Mouse (Mus musculus): ENCODE results near the gene Casp9. TPM values are rescaled to one million over a fixed set of nuclear protein-coding genes. Genes with fewer than 3 reads are reported as not detected.

Casp9 gene
- total and polyA plus RNA-seq, 3 experiments = 18.7 to 25.7 (median 21.7) TPM

DNA sequence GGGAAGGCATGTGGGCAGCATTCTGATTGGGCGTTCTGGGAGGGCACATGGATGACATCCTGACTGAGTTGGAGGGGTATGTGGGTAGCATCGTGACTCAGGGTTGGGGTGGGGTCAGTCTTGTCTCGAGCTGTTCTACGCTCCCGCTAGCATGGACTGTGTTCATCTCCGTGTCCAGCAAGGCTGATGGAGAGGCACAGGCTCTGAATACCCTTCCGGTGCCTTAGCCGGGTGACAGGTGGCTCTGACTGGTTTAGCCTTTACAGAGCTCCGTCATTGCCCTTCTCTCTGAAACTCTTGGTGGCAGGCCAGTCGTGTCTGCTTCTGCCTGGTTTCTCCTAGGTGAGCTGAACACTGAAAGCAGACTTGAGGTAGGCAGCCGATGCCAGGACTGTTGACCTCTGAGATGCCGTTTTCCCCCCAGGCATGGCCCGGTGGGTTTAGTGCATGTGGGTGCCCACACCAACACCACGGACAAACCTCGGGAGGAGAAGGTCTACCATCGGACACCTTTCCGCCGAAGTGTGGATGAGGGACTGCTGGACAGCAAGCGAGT is 38.0 kb upstream of the Casp9 start:
- ATAC-seq (ENCODE audit: extremely low read depth, insufficient number of reproducible peaks, low FRiP score, poor library complexity, severe bottlenecking) = no peak
- DNase-seq (ENCODE audit: low spot score) = no peak
- Histone ChIP-seq H3K36me3 (replicated peaks) (peaks cover 23% of the 10 kb centered on the region), H3K9me3 (replicated peaks) (no peaks in the 10 kb centered on the region), H3K27me3 (ENCODE audit: insufficient read depth, low read length) (no peaks in the 10 kb centered on the region), H3K4me1 (ENCODE audit: insufficient read depth, low read depth, low read length) (peaks cover 73% of the 10 kb centered on the region), H3K4me3 (ENCODE audit: low read depth, low read length) (no peak overlapping the region)
- TF ChIP-seq GATA1 (IDR thresholded peaks at IDR 0.05; ENCODE audit: borderline replicate concordance, low read length) = no peak
- no peak for TF ChIP-seq POLR2AphosphoS5 (IDR thresholded peaks at IDR 0.05; ENCODE audit: insufficient replicate concordance, low read depth, low read length)
- TF ChIP-seq CTCF (IDR thresholded peaks at IDR 0.05; ENCODE audit: low read depth, low read length) = no peak
- TF ChIP-seq TAL1 (conservative IDR thresholded peaks at IDR 0.05; ENCODE audit: low read depth, low read length) = no peak
- no peak for TF ChIP-seq GATA2 (IDR thresholded peaks at IDR 0.05; ENCODE audit: borderline replicate concordance, low read depth, low read length)

DNA sequence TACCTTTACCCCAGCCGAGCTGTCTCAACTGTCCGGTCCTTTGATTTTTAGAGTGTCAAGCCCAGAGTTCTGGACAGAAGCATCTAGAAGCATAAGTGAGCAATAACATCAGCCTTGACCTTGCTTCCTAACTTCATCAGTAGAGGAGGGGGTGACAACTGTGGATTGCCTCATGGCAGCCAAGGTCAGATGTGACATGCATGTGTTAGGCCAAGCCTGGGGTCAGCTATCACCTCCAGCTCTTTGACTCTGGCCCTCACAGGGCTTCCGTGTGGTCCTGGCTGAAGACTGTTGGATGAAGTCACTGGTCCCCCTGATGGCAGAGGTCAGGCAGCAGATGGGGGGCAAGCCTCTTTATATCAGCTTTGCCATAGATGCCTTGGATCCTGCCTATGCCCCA is 36.3 kb upstream of the Casp9 start:
- no peak overlapping the region for H3K4me3 ChIP-seq (ENCODE audit: low read depth, low read length)
- TF ChIP-seq TAL1 (conservative IDR thresholded peaks at IDR 0.05; ENCODE audit: low read depth, low read length) = no peak
- TF ChIP-seq CTCF (IDR thresholded peaks at IDR 0.05; ENCODE audit: low read depth, low read length) = no peak
- no peak for TF ChIP-seq POLR2AphosphoS5 (IDR thresholded peaks at IDR 0.05; ENCODE audit: insufficient replicate concordance, low read depth, low read length)
- TF ChIP-seq GATA2 (IDR thresholded peaks at IDR 0.05; ENCODE audit: borderline replicate concordance, low read depth, low read length) = no peak
- TF ChIP-seq GATA1 (IDR thresholded peaks at IDR 0.05; ENCODE audit: borderline replicate concordance, low read length) = no peak
- H3K36me3 ChIP-seq (replicated peaks) = peaks cover 39% of the 10 kb centered on the region
- H3K27me3 ChIP-seq (ENCODE audit: insufficient read depth, low read length) = no peaks in the 10 kb centered on the region
- peaks cover 63% of the 10 kb centered on the region for H3K4me1 ChIP-seq (ENCODE audit: insufficient read depth, low read depth, low read length)
- DNase-seq (ENCODE audit: low spot score) (no peak), ATAC-seq (ENCODE audit: extremely low read depth, insufficient number of reproducible peaks, low FRiP score, poor library complexity, severe bottlenecking) (no peak)
- no peaks in the 10 kb centered on the region for H3K9me3 ChIP-seq (replicated peaks)

DNA sequence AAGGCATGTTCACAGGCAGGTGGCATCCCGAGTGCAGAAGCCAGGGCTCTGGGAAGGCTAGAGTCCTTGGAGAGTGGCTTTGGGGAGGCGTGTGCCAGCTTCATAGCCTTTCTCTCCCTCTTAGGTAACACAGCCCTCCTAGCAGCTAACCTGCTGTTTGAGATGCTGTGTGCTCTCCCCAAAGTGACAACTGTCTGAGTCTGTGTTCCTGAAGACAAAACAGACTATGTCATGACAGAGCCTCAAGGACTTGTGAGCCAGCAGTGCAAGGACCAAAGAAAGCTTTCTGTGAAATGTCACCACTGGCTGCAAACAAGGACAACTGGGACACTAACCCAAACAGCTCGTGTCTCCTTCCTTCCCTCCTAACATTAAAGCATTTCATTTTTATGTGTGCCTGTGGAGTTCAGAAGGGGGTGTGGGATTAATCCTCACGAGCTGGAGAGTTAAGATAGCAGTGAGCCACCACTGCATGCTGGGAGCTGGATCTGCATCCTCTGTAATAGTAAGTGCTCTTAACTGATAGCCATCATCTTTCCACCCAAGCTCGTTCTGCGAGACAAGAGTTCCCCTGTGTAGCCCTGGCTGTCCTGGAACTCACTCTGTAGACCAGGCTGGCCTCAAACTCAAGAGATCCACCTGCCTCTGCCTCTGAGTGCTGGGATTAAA is 34.4 kb upstream of the Casp9 start:
- Histone ChIP-seq H3K36me3 (replicated peaks) (peaks cover 58% of the 10 kb centered on the region), H3K4me1 (ENCODE audit: insufficient read depth, low read depth, low read length) (peaks cover 56% of the 10 kb centered on the region), H3K4me3 (ENCODE audit: low read depth, low read length) (no peak overlapping the region), H3K27me3 (ENCODE audit: insufficient read depth, low read length) (no peaks in the 10 kb centered on the region), H3K9me3 (replicated peaks) (no peaks in the 10 kb centered on the region)
- DNase-seq (ENCODE audit: low spot score) (no peak), ATAC-seq (ENCODE audit: extremely low read depth, insufficient number of reproducible peaks, low FRiP score, poor library complexity, severe bottlenecking) (peak; percentile 66)
- TF ChIP-seq CTCF (IDR thresholded peaks at IDR 0.05; ENCODE audit: low read depth, low read length) = no peak

DNA sequence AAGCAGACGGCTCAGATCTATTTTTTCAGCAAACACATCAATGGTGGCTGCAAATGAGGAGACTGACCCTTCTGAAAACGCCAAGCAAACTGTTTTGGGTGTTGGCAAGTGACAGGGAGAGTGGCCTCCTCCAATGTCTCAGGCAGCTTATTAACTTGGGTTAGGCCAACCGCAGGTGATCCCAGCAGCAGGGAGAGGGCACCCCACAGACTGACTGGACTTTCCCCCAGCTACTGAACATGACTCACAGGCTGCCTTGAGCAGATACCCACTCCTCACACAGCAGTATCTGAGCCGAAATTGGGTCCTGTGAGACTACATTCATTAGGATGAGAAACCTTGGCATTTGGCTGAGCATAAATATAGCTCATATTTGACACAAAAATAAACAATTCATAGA is 32.5 kb upstream of the Casp9 start:
- ATAC-seq (ENCODE audit: extremely low read depth, insufficient number of reproducible peaks, low FRiP score, poor library complexity, severe bottlenecking) (no peak), DNase-seq (ENCODE audit: low spot score) (no peak)
- no peaks in the 10 kb centered on the region for H3K9me3 ChIP-seq (replicated peaks)
- H3K36me3 ChIP-seq (replicated peaks) = peaks cover 75% of the 10 kb centered on the region
- peaks cover 47% of the 10 kb centered on the region for H3K4me1 ChIP-seq (ENCODE audit: insufficient read depth, low read depth, low read length)
- no peak for TF ChIP-seq CTCF (IDR thresholded peaks at IDR 0.05; ENCODE audit: low read depth, low read length)
- TF ChIP-seq GATA2 (IDR thresholded peaks at IDR 0.05; ENCODE audit: borderline replicate concordance, low read depth, low read length) = no peak
- TF ChIP-seq GATA1 (IDR thresholded peaks at IDR 0.05; ENCODE audit: borderline replicate concordance, low read length) = no peak
- TF ChIP-seq TAL1 (conservative IDR thresholded peaks at IDR 0.05; ENCODE audit: low read depth, low read length) = no peak
- no peak for TF ChIP-seq POLR2AphosphoS5 (IDR thresholded peaks at IDR 0.05; ENCODE audit: insufficient replicate concordance, low read depth, low read length)
- no peaks in the 10 kb centered on the region for H3K27me3 ChIP-seq (ENCODE audit: insufficient read depth, low read length)
- H3K4me3 ChIP-seq (ENCODE audit: low read depth, low read length) = no peak overlapping the region

DNA sequence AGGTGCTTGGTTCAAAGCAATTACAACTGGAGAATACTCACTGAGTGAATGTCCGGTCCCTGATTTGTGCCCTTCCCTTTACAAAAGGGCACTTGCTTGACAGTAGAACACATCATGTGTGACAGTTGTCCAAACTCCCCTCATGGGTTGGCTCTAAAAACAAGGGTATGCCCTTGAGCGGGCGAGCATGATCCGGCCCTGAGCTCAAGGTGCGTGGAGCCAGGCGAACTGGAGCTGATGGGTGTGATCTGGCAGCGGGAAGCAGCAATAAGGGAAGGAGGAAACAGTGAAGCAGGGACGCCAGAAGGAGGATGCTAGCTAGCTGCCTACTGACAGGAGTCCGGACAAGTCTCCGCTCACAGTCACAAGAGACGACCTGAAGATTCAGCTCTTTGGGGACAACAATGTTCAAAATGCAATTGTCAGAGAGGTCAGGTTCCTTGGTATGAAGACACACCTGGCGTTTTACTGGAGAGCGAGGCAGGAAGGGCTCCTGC is 31.3 kb upstream of the Casp9 start:
- DNase-seq (ENCODE audit: low spot score) = no peak

DNA sequence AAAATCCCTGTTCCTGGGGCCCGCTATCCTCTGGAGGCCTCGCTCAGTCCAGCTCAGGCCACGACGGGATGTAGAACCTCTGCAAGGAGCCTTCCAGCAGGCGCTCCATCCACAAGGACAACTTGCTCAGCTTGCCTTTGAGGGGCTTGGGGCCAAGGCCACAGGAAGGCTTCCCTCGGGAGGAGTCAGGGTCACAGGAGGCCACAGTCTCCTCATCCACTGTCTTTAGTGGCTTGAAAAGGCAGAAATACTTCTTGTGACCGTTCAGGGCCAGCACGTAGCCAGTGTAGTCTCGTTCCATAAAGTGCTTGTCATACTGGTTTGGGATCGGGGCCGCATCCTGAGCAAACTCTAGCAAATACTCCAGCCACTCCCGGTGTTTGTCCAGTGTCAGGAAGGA is 29.9 kb upstream of the Casp9 start:
- Histone ChIP-seq H3K36me3 (replicated peaks) (peaks cover 92% of the 10 kb centered on the region), H3K4me1 (ENCODE audit: insufficient read depth, low read depth, low read length) (peaks cover 55% of the 10 kb centered on the region)
- no peak for ATAC-seq (ENCODE audit: extremely low read depth, insufficient number of reproducible peaks, low FRiP score, poor library complexity, severe bottlenecking)

More for the DNA sequence above, 31.3 kb upstream of the Casp9 start:
- ATAC-seq (ENCODE audit: extremely low read depth, insufficient number of reproducible peaks, low FRiP score, poor library complexity, severe bottlenecking) = no peak
- Histone ChIP-seq H3K27me3 (ENCODE audit: insufficient read depth, low read length) (no peaks in the 10 kb centered on the region), H3K4me1 (ENCODE audit: insufficient read depth, low read depth, low read length) (peaks cover 56% of the 10 kb centered on the region), H3K9me3 (replicated peaks) (no peaks in the 10 kb centered on the region), H3K36me3 (replicated peaks) (peaks cover 86% of the 10 kb centered on the region), H3K4me3 (ENCODE audit: low read depth, low read length) (no peak overlapping the region)
- TF ChIP-seq CTCF (IDR thresholded peaks at IDR 0.05; ENCODE audit: low read depth, low read length) (no peak), POLR2AphosphoS5 (IDR thresholded peaks at IDR 0.05; ENCODE audit: insufficient replicate concordance, low read depth, low read length) (no peak), GATA2 (IDR thresholded peaks at IDR 0.05; ENCODE audit: borderline replicate concordance, low read depth, low read length) (no peak), TAL1 (conservative IDR thresholded peaks at IDR 0.05; ENCODE audit: low read depth, low read length) (no peak), GATA1 (IDR thresholded peaks at IDR 0.05; ENCODE audit: borderline replicate concordance, low read length) (no peak)

More for the DNA sequence above, 29.9 kb upstream of the Casp9 start:
- TF ChIP-seq POLR2AphosphoS5 (IDR thresholded peaks at IDR 0.05; ENCODE audit: insufficient replicate concordance, low read depth, low read length) (no peak), GATA2 (IDR thresholded peaks at IDR 0.05; ENCODE audit: borderline replicate concordance, low read depth, low read length) (no peak), GATA1 (IDR thresholded peaks at IDR 0.05; ENCODE audit: borderline replicate concordance, low read length) (no peak), CTCF (IDR thresholded peaks at IDR 0.05; ENCODE audit: low read depth, low read length) (no peak), TAL1 (conservative IDR thresholded peaks at IDR 0.05; ENCODE audit: low read depth, low read length) (no peak)
- Histone ChIP-seq H3K27me3 (ENCODE audit: insufficient read depth, low read length) (no peaks in the 10 kb centered on the region), H3K4me3 (ENCODE audit: low read depth, low read length) (no peak overlapping the region), H3K9me3 (replicated peaks) (no peaks in the 10 kb centered on the region)
- DNase-seq (ENCODE audit: low spot score) = no peak
